Mouse (Mus musculus): ENCODE results near the gene Gm21987.

Gm21987 gene

GRCm38 (mm10) chr16:38398266-38398665 is 51.4 kb downstream of the Gm21987 start:
- no peak for DNase-seq

GRCm38 (mm10) chr16:38399076-38399475 is 52.2 kb downstream of the Gm21987 start:
- DNase-seq: no peak

- no peak for DNase-seq
Observed at GRCm38 (mm10) chr16:38399531-38400231, 52.8 kb downstream of the Gm21987 start.

GRCm38 (mm10) chr16:38400311-38400960 is 53.6 kb downstream of the Gm21987 start:
- DNase-seq: no peak

- DNase-seq: no peak
Observed at GRCm38 (mm10) chr16:38401468-38401867, 54.6 kb downstream of the Gm21987 start.

GRCm38 (mm10) chr16:38403639-38404038 is 56.8 kb downstream of the Gm21987 start:
- DNase-seq: no peak

GRCm38 (mm10) chr16:38406293-38406692 is 59.5 kb downstream of the Gm21987 start:
- DNase-seq: no peak

GRCm38 (mm10) chr16:38406708-38407107 is 59.9 kb downstream of the Gm21987 start:
- no peak for DNase-seq

- DNase-seq: no peak
Observed at GRCm38 (mm10) chr16:38407584-38407983, 60.7 kb downstream of the Gm21987 start.

GRCm38 (mm10) chr16:38408416-38408815 is 61.6 kb downstream of the Gm21987 start:
- no peak for DNase-seq
